Mouse (Mus musculus) heart, postnatal 0 days (tissue): ENCODE data around the gene Vps50.

Experiments used
- CTCF ChIP-seq: IDR thresholded peaks from 2 replicates; pipeline ENCODE4 v1.5.1; 2016; ENCODE audit warnings: antibody characterized with exemption, control low read depth, low read depth
- EP300 ChIP-seq: IDR thresholded peaks from 2 replicates; pipeline ENCODE4 v1.6.1; 2016; ENCODE audit warnings: antibody characterized with exemption, low read depth

- TF ChIP-seq CTCF: no peak
- no peak for TF ChIP-seq EP300
Measured at GRCm38 (mm10) chr6:3512611-3513010, 14.4 kb downstream of the Vps50 start.
